Mouse (Mus musculus): ENCODE measurements around the gene Clta. TPM values are rescaled to one million over a fixed set of nuclear protein-coding genes. Genes with fewer than 3 reads are reported as not detected.

The Clta gene
- 75.8 TPM for polyA plus RNA-seq (2014; fragmentation: Illumina TruSeq; extraction: RNeasy Lipid Tissue Mini Kit (QIAGEN cat#74804); ENCODE audit: low read depth, low replicate concordance)

GRCm38 (mm10) chr4:44004126-44004525 lies at the start of gene Clta:
TSS of gene Clta (plus strand) at chr4:44004452.

DNA sequence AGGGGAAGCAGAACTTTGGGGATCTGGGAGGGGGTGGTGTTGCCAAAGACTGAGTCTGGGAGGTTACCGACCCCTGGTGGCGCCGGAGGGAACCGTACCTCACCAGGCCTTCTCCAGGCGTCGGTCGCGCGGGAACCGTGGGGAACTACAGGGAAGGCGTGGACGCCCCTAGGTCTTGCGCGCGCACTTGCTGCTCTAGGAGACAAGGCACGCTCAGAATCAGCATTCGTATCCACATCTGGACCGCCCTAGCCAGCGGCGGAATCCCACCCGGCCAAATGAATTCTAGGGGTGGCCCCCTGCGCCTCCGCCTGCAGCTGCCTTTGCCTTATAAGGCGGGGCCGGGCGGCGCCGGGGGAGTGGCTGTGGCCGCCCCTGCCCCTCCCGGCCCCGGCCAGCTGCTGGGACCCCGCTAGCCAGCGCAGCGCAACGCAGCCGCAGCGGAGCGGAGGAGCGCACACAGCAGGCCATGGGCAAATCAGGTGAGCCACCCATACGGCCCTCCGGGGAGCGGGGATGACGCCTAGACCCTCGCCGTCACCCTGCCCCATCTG lies 46.9 kb upstream of the Clta start, which contains the start of gene Glipr2:
Gene Glipr2 (plus strand): TSS at position 110 of the 554 bp plus-strand sequence.

DNA sequence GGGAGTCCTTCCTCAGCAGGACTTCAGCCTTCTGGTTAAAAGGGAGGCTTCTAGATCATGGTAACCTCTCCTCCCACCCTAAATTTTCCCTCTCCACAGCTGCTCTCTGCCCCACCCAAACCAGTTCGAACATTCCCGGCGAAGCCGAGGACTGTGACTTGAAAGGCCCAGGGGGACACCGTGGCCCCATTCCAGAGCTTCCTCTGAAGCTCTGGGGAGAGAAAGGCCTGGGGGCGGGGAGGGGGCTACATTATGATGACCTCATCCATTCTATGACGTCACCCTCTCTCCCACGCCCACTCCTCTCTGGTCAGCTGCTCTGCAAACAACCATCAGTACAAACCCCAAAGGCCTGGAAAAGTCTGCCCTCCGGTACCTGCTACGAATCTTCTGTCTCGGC lies 21.1 kb upstream of the Clta start, which contains the start of gene Ccin:
Gene Ccin (plus strand): TSS at position 303 of the 400 bp plus-strand sequence.

Other genes starting within 250 kb of the Clta start
- not detected for gene Olfr159, start 233.4 kb upstream of the Clta start, polyA plus RNA-seq (2014; fragmentation: Illumina TruSeq; extraction: RNeasy Lipid Tissue Mini Kit (QIAGEN cat#74804); ENCODE audit: low read depth, low replicate concordance)
- not detected for gene Olfr156, start 180.6 kb upstream of the Clta start, polyA plus RNA-seq (2014; fragmentation: Illumina TruSeq; extraction: RNeasy Lipid Tissue Mini Kit (QIAGEN cat#74804); ENCODE audit: low read depth, low replicate concordance)
- not detected for gene Olfr157, start 164.3 kb upstream of the Clta start, polyA plus RNA-seq (2014; fragmentation: Illumina TruSeq; extraction: RNeasy Lipid Tissue Mini Kit (QIAGEN cat#74804); ENCODE audit: low read depth, low replicate concordance)
- gene Olfr155, start 152.9 kb upstream of the Clta start, polyA plus RNA-seq (2014; fragmentation: Illumina TruSeq; extraction: RNeasy Lipid Tissue Mini Kit (QIAGEN cat#74804); ENCODE audit: low read depth, low replicate concordance): not detected
- gene Reck, start 128.9 kb upstream of the Clta start, polyA plus RNA-seq (2014; fragmentation: Illumina TruSeq; extraction: RNeasy Lipid Tissue Mini Kit (QIAGEN cat#74804); ENCODE audit: low read depth, low replicate concordance): 22.4 TPM
- 10.8 TPM for gene Glipr2, start 47.1 kb upstream of the Clta start, polyA plus RNA-seq (2014; fragmentation: Illumina TruSeq; extraction: RNeasy Lipid Tissue Mini Kit (QIAGEN cat#74804); ENCODE audit: low read depth, low replicate concordance)
- gene Ccin, start 21.0 kb upstream of the Clta start, polyA plus RNA-seq (2014; fragmentation: Illumina TruSeq; extraction: RNeasy Lipid Tissue Mini Kit (QIAGEN cat#74804); ENCODE audit: low read depth, low replicate concordance): not detected
- gene Gne, start 79.7 kb downstream of the Clta start, polyA plus RNA-seq (2014; fragmentation: Illumina TruSeq; extraction: RNeasy Lipid Tissue Mini Kit (QIAGEN cat#74804); ENCODE audit: low read depth, low replicate concordance): 10.6 TPM
- gene Rnf38, start 229.3 kb downstream of the Clta start, polyA plus RNA-seq (2014; fragmentation: Illumina TruSeq; extraction: RNeasy Lipid Tissue Mini Kit (QIAGEN cat#74804); ENCODE audit: low read depth, low replicate concordance): 42.7 TPM